Mouse (Mus musculus) erythroblast, embryonic 14.5 days (primary cell): Measurements from ENCODE around the gene Zscan12.

Source experiments
- GATA1 ChIP-seq: IDR thresholded peaks from 2 replicates; pipeline ENCODE4 v1.6.1; 2012; ENCODE audit warnings: low read length, inconsistent platforms, mixed read lengths
- TAL1 ChIP-seq: IDR thresholded peaks from 3 replicates; pipeline ENCODE4 v1.6.1; 2012; ENCODE audit warnings: low read length, inconsistent platforms, mixed read lengths

GRCm38 (mm10) chr13:21346610-21347009 lies 16.0 kb upstream of the Zscan12 start, which contains the start of gene Olfr1367:
- TF ChIP-seq GATA1 (no peak), TAL1 (no peak)
